Mouse (Mus musculus) spleen, postnatal 4 days (tissue): ENCODE data around the gene Arid1a.
"Not testable (repeated sequence)": the region's sequence is repeated elsewhere in the genome, so short reads cannot be mapped to it uniquely, and the experiment has no call there.

Experiments
- DNase-seq, 2 experiments: peaks; one replicate each; pipeline ENCODE4 v3.0.0; 2022; ENCODE audit warnings: low spot score in 2 of 2

Arid1a gene

DNA sequence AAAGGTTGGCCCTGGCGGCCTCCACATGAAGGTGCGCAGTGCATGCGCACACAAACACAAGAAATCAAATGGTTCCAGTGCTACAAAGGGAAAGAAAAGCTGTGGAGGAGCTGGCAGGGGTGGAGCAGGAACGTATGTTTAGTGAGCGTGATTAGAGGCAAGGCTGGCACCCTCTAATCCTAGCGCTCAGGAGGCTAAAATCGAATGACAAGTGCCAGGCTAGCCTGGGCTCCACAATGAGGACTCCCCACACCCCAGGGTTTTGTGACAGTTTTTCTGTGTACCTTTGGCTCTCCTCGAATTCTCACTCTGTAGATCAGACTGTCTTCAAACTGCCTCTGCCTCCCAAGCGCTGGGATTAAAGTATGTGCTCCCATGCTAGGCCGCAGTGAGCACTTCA, 103.8 kb downstream of the Arid1a start:
- DNase-seq, result no peak

DNA sequence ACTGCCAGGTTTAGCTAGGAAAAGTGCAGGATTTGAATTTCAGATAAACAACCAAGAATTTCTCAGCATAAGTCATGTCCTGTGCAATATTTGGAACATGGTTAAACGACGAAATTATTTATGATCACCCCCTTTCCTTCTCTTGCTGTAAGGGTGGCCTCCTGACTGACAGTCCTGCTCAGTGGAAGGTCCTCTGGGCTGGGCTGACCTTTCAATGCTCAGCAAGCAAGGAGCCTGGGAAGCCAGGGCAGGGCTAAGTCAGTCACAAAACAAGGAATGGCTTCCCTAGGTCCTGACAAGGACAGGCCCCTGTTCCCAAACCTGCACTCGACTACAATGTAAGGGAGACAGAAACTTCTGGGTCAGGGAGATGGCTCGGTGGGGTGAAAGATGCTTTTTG, 104.6 kb downstream of the Arid1a start:
- DNase-seq, result no peak

DNA sequence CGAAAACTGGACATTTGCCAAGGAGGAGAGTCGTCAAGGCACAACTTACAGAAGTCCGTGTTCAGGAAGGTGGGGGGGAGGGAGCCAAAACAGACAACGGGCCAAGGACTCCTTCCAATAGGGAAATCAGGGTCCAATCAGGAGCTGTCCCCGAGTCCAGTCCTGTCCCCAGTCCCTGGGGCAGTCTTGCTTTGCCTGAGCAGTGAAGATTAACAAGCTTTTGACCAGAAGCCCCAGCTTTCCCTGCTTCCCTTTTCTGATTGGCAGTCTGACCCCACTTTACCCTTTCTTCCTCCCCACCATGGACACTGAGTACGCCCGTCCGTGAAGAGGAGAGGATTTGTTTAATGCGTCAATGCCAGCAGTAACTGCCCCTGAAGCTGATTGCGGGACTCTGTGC, 105.1 kb downstream of the Arid1a start:
- DNase-seq, result no peak

DNA sequence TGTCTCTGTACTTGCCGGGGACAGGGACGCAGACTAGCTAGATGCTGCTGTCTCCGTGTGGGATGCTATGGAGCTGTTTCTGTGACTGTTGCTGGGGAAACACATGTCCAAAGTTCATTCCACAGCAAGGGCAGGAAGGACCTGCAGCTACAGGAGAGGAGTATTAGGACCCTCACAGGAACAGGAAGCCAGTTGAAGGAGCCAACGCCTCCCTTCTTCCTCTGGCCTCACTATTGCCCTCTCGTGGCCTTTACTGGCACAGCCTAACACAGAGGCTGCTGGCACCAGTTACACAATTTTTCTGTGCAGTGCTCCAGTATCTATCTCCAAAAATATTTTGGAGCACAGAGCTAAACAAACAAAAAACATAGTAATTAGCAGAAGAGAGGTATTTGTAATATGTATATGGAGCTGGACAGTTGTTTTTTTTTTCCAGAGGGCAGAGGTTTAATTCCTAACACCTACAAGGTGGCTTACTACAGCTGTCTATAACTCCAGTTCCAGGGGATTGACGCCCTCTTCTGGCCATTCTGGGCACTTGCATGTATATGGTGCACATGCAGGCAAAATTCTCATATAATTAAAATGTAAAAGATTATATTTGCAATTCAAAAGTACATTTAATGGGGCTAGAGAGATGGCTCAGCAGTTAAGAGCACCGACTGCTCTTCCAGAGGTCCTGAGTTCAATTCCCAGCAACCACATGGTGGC, 106.4 kb downstream of the Arid1a start, which contains the start of gene Zdhhc18:
Gene Zdhhc18 (minus strand): TSS at position 166 of the 711 bp plus-strand sequence.
- DNase-seq, result peak; percentile 85 to 92

DNA sequence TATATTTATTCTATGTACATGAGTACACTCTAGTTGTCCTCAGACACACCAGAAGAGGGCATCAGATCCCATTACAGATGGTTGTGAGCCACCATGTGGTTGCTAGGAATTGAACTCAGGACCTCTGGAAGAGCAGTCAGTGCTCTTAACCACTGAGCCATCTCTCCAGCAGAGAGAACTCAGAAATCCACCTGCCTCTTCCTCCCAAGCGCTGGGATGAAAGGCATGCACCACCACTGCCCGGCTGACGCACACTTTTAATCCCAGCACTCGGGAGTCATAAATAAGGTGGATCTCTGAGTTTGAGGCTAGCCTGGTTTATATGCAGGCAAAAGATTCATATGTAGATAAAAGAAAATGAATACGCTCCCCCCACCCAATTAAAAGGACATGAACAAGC, 107.1 kb downstream of the Arid1a start:
- DNase-seq, result not testable (repeated sequence)

DNA sequence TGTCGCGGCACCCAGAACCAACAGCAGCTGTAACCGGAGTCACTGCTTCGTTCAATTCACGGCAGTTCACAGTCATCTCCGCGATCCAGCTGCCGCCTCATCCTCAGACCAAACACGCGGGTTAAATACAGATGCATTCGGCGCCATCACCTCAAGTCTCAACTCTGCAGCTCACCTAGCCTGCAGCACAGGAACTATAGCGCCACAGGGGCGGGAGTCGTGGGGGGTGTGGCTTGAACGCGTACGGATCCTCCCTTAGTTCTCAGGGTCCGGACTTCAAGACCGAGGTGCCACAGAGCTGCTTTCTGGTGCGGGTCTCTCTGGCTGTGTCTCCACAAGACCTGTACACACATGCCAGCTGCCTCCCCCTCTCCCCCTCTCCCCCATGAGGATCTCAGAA, 110.9 kb downstream of the Arid1a start:
- DNase-seq, result no peak

DNA sequence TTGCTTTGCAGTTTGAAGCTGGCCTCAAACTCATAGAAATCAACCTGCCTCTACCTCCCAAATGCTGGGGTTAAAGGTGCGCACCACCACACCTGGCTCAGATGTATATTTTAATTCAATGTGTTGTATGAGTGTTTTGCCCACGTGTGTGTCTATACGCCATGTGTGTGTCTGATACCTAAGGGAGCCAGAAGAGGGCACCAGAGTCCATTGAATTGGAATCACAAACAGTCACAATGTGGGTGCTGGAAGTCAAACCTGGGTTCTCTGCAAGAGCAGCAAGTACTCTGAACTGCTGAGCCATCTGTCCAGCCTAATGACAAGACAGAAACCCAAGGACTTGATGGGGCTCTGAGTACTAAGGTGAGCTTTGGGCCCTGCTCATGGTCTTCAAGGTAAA, 111.4 kb downstream of the Arid1a start:
- DNase-seq, result no peak

DNA sequence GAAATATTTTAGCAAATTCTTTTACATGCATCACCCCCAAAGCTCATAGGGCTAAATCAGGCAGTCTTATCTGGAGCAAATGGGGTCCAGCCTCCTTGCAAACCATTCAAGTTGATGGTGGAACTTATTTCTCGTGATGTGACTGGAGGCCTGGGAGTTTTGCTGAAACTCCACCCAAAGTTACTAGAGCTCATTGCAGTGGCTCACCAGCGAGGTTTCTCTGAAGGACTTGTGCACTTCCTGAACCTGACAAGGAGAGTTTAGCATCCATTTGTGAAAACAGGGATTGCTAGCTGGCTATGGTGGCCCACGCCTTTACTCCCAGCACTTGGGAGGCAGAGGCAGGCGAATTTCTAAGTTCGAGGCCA, 122.5 kb downstream of the Arid1a start:
- no peak for DNase-seq

DNA sequence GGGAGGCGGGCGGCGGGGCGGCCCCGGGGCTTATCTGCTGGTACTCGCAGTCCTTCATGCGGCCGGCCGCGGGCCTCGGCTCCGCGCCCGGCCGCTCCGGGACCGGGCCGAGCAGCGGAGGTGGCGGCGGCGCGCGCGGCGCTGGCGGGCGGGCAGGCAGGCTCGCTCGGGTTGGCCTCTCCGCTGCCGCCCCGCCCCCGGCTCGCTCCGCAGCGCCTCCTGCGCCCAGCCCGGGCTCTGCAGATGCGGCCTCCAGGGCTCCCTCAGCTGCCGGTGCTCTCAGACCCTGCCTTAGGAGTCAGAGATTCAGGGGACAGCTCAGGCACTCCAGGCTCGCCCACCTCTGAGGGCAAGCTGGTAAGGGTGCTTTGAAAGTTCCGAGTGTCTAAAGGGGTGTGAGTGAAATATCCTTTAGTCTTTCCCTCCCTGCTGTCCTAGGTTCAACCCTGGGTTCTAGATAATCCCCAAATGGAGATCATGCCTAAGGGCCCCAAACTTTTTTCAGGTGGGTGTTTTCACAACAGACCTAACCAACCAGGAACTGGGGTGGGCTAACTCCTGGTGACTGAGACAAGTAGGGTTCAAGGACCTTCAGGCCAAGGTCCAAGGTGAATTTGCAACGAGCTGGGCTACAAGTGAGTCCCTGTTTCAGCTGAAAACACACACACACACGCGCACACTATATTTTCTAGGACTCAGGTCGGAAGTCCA, 123.1 kb downstream of the Arid1a start:
- peak; percentile 92 to 97 for DNase-seq

DNA sequence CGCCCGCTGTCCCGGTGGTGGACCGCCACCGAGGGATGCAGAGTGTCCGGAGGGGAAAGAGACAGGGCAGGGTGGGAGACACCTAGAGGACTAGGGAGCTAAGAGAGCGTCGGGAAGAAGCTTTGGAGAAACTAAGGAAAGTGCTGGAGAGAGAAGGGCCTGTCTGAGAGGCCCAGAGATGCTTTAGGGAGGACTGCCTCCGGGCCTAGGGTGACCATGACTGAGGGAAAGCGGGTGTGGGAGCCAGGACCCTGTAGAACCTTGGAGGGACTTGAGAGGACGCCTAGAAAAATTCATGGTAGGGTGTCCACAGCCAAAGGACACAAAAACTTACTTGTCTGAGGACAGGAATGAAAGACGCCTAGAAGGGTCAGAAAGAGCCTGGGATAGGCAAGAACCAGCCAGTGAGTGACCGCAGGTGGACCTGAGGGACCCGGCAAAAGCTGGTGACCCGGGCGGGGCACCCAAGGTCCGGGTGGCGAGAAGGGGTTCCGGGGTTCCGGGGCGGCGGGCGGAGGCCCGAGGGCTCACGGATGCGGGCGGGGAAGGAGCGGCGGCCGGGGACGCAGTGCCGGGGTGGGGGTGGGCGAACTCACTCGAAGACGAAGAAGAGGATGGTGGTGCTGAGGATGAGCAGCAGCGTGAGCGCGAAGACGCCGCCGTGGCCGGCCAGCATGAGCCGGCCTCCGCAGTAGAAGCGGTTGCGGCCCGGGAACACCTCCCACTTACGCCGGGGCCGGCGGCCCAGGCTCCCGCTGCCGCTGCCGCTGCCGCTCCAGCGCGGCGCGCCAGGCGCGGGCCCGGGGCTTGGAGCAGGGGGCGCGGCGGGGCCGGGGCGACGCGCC, 123.9 kb downstream of the Arid1a start:
- DNase-seq, result peak; percentile 37 to 78

DNA sequence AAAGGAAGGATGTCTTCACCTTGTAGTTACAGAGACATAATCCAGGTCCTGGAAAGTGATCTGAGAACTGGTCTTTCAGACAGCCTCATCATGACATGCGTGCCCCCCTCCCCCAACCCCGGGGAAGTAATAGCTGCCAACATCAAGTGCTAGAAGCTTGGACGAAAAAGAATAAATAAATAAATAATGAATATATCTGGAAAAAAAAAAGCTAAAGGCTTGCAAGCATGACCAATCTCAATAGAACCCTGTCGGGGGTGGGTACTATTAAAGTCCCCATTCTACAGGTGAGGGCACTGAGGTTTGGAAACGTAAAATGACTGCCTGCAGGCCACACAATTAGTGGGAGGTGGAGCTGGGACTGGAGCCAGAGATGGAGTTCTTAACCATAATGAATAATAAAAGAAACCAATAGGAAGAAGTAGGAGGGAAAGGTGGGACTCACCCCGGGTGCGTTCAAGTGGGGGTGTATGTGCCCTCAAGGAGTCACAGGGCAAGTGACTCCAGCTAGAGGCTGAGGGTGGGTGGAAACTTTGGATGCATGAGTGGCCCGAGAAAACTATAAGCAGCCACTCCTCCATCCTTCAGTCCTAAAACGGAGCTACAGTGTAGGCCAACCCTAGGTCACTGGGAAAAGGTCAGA, 124.7 kb downstream of the Arid1a start:
- DNase-seq, result no peak

DNA sequence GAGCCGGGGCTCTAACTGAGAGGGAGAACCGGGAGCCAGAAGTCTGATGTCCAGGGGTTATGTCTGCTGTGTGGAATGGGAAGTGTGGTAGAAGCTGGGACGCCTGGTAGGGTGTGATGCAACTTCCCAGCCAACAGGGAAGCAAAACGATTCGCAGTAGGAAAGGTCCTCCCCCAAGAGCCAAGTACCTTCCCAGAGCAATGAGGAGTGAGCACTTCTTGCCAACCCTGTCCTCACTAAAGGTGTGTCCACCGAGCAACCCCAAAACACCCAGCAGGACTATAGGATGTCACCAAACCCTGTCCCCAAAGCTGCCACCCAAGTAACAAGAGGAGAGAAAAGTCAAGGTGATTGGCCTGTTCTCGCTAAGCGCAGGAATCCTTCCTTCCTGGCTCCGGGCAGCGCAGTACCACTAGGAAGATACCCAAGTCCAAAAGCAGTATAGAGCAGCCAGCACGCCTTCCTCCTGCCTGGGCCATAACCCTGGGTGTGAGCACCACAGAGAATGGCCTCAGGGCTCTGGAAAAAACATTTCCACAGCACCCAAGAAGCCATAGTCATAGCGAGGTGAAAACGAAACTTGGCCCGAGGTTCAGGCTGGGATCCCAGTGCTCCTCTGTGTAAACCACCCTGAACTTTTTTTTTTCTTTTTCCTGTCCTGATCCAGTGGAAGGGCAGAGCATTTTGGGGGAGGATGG, 125.3 kb downstream of the Arid1a start:
- no peak for DNase-seq

DNA sequence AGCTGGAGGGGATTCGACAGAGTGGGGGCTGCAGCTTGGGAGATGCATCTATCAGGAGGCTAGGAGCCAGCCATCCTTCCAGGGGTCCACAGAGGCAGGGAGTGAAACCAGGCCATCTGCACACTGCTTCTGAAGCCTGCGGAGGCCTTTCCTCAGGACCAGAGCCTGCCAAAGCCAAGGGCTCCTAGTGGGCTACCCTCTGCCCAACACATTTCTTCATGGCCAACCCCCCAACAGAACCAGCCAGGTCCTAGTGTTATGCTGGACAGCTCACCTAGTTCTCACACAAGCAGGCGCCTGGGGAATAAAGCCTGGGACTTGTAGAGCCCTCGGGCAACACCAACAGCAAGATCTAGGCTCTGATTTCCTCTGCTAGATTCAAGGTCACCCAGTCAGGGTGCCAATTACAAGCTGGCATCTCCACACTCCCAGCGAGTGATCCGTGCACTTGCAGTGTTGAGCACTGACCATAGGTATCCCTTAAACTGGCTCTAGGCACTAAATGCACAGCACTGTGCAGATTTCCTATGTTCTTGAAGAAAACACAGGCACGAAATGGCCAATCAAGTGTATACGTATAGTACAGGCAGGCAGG, 126.1 kb downstream of the Arid1a start:
- no peak for DNase-seq

DNA sequence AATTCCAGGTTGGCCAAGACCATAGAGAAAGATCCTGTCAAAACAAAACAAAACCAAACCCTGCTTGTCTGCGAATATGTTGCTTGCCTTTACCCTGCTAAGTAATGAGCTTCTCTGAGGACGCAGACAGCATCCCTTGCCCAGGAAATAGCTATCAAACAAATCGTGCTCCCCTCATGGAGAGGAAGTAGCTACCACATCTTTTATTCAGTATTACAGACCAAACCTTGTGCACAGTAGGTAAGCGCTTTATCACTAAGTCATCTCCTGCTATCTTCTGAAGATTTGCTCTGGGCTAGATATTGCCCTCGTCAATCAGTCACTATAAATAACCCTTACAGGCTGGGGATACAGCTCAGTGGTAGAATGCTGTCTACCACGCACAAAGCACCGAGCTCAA, 127.4 kb downstream of the Arid1a start:
- no peak for DNase-seq
